Mouse (Mus musculus) megakaryocyte, embryonic 14.5 days (primary cell): ENCODE measurements around the gene Hdhd3.
"Not testable (repeated sequence)": the region's sequence is repeated elsewhere in the genome, so short reads cannot be mapped to it uniquely, and the experiment has no call there.

Source experiments
- FLI1 ChIP-seq: IDR thresholded peaks from 2 replicates; pipeline ENCODE4 v1.6.1; 2012; ENCODE audit warnings: low read length, inconsistent platforms, mixed read lengths
- GATA1 ChIP-seq: IDR thresholded peaks from 3 replicates; pipeline ENCODE4 v1.6.1; 2012; ENCODE audit warnings: mixed read lengths, low read length, inconsistent platforms, borderline replicate concordance

GRCm38 (mm10) chr4:62479593-62479936 is 23.7 kb downstream of the Hdhd3 start:
- not testable (repeated sequence) for TF ChIP-seq GATA1, FLI1
